Mouse (Mus musculus): ENCODE results near the gene Os9. TPM values are rescaled to one million over a fixed set of nuclear protein-coding genes. Genes with fewer than 3 reads are reported as not detected.
"Not testable (repeated sequence)": the region's sequence is repeated elsewhere in the genome, so short reads cannot be mapped to it uniquely, and the experiment has no call there.

Gene Os9
- 100 to 1,000 TPM; 116 to 118 TPM for total RNA-seq (2021)
- long read RNA-seq, experiment 1, transcript Os9-202 (15 exons, 2,627 nt) = minor isoform, 61 of 229 reads
- long read RNA-seq, experiment 1, transcript Os9-201 (14 exons, 2,458 nt) = major isoform, 126 of 229 reads
- long read RNA-seq, experiment 1, partial matches to known transcripts = 30 of 229 reads
- long read RNA-seq, experiment 1, other reads (novel, unspliced or antisense) = 12 of 229 reads
- long read RNA-seq, experiment 2, transcript Os9-202 (15 exons, 2,627 nt) = minor isoform, 36 of 155 reads
- long read RNA-seq, experiment 2, transcript Os9-201 (14 exons, 2,458 nt) = major isoform, 94 of 155 reads
- long read RNA-seq, experiment 2, partial matches to known transcripts = 16 of 155 reads
- long read RNA-seq, experiment 2, other reads (novel, unspliced or antisense) = 9 of 155 reads

- DNase-seq (ENCODE audit: low spot score in 2 of 2) = peak; percentile 92 to 96
These were observed at the start of gene Os9 for GRCm38 (mm10) chr10:127121066-127121477. Os9 (minus strand) TSS chr10:127121131.

GRCm38 (mm10) chr10:127170002-127170401 lies 49.1 kb upstream of the Os9 start:
- no peak for DNase-seq (ENCODE audit: low spot score in 2 of 2)

GRCm38 (mm10) chr10:127167614-127168192 lies 46.8 kb upstream of the Os9 start:
- no peak for DNase-seq (ENCODE audit: low spot score in 2 of 2)

- no peak for DNase-seq (ENCODE audit: low spot score in 2 of 2)
These were observed 46.1 kb upstream of the Os9 start for GRCm38 (mm10) chr10:127166771-127167613.

GRCm38 (mm10) chr10:127166404-127166715 lies 45.4 kb upstream of the Os9 start:
- DNase-seq (ENCODE audit: low spot score in 2 of 2) = no peak

GRCm38 (mm10) chr10:127165654-127166403 lies 44.9 kb upstream of the Os9 start:
- peak in 1 of 2 experiments; percentile 30 for DNase-seq (ENCODE audit: low spot score in 2 of 2)

- DNase-seq (ENCODE audit: low spot score in 2 of 2) = no peak
These were observed 44.4 kb upstream of the Os9 start for GRCm38 (mm10) chr10:127165354-127165653.

- peak; percentile 73 to 86 for DNase-seq (ENCODE audit: low spot score in 2 of 2)
These were observed 43.9 kb upstream of the Os9 start, which contains the start of gene B4galnt1 for GRCm38 (mm10) chr10:127164631-127165353. B4galnt1 (plus strand) TSS chr10:127165225.

- no peak for DNase-seq (ENCODE audit: low spot score in 2 of 2)
These were observed 43.3 kb upstream of the Os9 start for GRCm38 (mm10) chr10:127164190-127164589.

- DNase-seq (ENCODE audit: low spot score in 2 of 2) = not testable (repeated sequence)
These were observed 41.9 kb upstream of the Os9 start for GRCm38 (mm10) chr10:127162771-127163261.

- DNase-seq (ENCODE audit: low spot score in 2 of 2) = no peak
These were observed 39.8 kb upstream of the Os9 start for GRCm38 (mm10) chr10:127160728-127161127.

- DNase-seq (ENCODE audit: low spot score in 2 of 2) = peak in 1 of 2 experiments; percentile 42
These were observed 39.1 kb upstream of the Os9 start for GRCm38 (mm10) chr10:127160081-127160480.

GRCm38 (mm10) chr10:127158471-127158870 lies 37.5 kb upstream of the Os9 start:
- DNase-seq (ENCODE audit: low spot score in 2 of 2) = no peak

- no peak for DNase-seq (ENCODE audit: low spot score in 2 of 2)
These were observed 35.6 kb upstream of the Os9 start for GRCm38 (mm10) chr10:127156511-127156910.

- DNase-seq (ENCODE audit: low spot score in 2 of 2) = no peak
These were observed 35.2 kb upstream of the Os9 start for GRCm38 (mm10) chr10:127156089-127156488.

GRCm38 (mm10) chr10:127154652-127155051 lies 33.7 kb upstream of the Os9 start:
- no peak for DNase-seq (ENCODE audit: low spot score in 2 of 2)

GRCm38 (mm10) chr10:127154241-127154640 lies 33.3 kb upstream of the Os9 start:
- no peak for DNase-seq (ENCODE audit: low spot score in 2 of 2)

- DNase-seq (ENCODE audit: low spot score in 2 of 2) = no peak
These were observed 32.4 kb upstream of the Os9 start for GRCm38 (mm10) chr10:127153323-127153722.

- not testable (repeated sequence) for DNase-seq (ENCODE audit: low spot score in 2 of 2)
These were observed 31.6 kb upstream of the Os9 start for GRCm38 (mm10) chr10:127152556-127152955.

- not testable (repeated sequence) for DNase-seq (ENCODE audit: low spot score in 2 of 2)
These were observed 30.3 kb upstream of the Os9 start for GRCm38 (mm10) chr10:127151233-127151632.
